Mouse (Mus musculus) liver, postnatal 0 days (tissue): ENCODE results near the gene Dgcr6.

Source experiments
- CTCF ChIP-seq: sonication (generic); IDR thresholded peaks from 2 replicates; pipeline ENCODE4 v1.5.1; 2016; ENCODE audit warnings: antibody characterized with exemption, low read depth
- EP300 ChIP-seq: IDR thresholded peaks from 2 replicates; pipeline ENCODE4 v1.6.1; 2016; ENCODE audit warnings: antibody characterized with exemption, low read depth, mild to moderate bottlenecking

- TF ChIP-seq EP300: no peak
- no peak for TF ChIP-seq CTCF
These were observed 58.4 kb downstream of the Dgcr6 start for GRCm38 (mm10) chr16:18111042-18111441.
